Mouse (Mus musculus) testis, adult 2 months (tissue): ENCODE data around the gene Cdc42se1. TPM values are rescaled to one million over a fixed set of nuclear protein-coding genes. Genes with fewer than 3 reads are reported as not detected.

Experiments used
- H3K27ac ChIP-seq: fragments of 200-500 bp; 2 replicates; pipeline ENCODE4 v1.5.1; 2012; ENCODE audit warnings: low read depth, low read length; ENCODE audit not compliant: control insufficient read depth, insufficient read depth
- H3K27me3 ChIP-seq: fragments of 200-500 bp; 2 replicates; pipeline ENCODE4 v1.6.1; 2012; ENCODE audit warnings: mild to moderate bottlenecking, low read length, moderate library complexity; ENCODE audit not compliant: control insufficient read depth, insufficient read depth
- H3K36me3 ChIP-seq: fragments of 200-500 bp; 2 replicates; pipeline ENCODE4 v1.6.1; 2012; ENCODE audit warnings: mild to moderate bottlenecking, low read length; ENCODE audit not compliant: control insufficient read depth, insufficient read depth
- H3K4me1 ChIP-seq: fragments of 200-500 bp; 2 replicates; pipeline ENCODE4 v1.6.1; 2012; ENCODE audit warnings: low read length; ENCODE audit not compliant: control insufficient read depth, insufficient read depth
- H3K4me3 ChIP-seq: fragments of 200-500 bp; 2 replicates; pipeline ENCODE4 v1.5.1; 2012; ENCODE audit warnings: low read depth, mild to moderate bottlenecking, low read length, moderate library complexity, mixed read lengths; ENCODE audit not compliant: control insufficient read depth
- CTCF ChIP-seq: fragments of 200-500 bp; IDR thresholded peaks from 2 replicates; pipeline ENCODE4 v1.5.1; 2012; ENCODE audit warnings: low read depth, mild to moderate bottlenecking, inconsistent platforms, low read length, moderate library complexity; ENCODE audit not compliant: control insufficient read depth, insufficient read depth, insufficient replicate concordance
- POLR2A ChIP-seq: fragments of 200-500 bp; IDR thresholded peaks from 2 replicates; pipeline ENCODE4 v1.6.1; 2012; ENCODE audit warnings: low read depth, mild to moderate bottlenecking, inconsistent platforms, low read length, moderate library complexity; ENCODE audit not compliant: control insufficient read depth
- polyA plus RNA-seq: library from polyadenylated mRNA; depleted of rRNA; stranded (reverse); fragments of >200 nt; gene quantifications from 2 replicates; pipeline ENCODE4 v1.2.3, GENCODE M21; 2012

Cdc42se1 gene
- polyA plus RNA-seq, 1 experiment, result 95.8 TPM

GRCm38 (mm10) chr3:95224295-95224694, 4.2 kb upstream of the Cdc42se1 start:
- Histone ChIP-seq H3K27me3 (no peaks in the 10 kb centered on the region), H3K36me3 (no peaks in the 10 kb centered on the region), H3K4me1 (no peaks in the 10 kb centered on the region), H3K4me3 (no peak overlapping the region), H3K27ac (no peak overlapping the region)
- TF ChIP-seq CTCF (no peak), POLR2A (no peak)

- Histone ChIP-seq H3K27me3 (no peaks in the 10 kb centered on the region), H3K27ac (no peak overlapping the region), H3K36me3 (no peaks in the 10 kb centered on the region), H3K4me3 (peak overlapping the region; percentile 72), H3K4me1 (peaks cover 6% of the 10 kb centered on the region)
- TF ChIP-seq POLR2A (no peak), CTCF (no peak)
Measured at GRCm38 (mm10) chr3:95227214-95227613, 1.3 kb upstream of the Cdc42se1 start.

- TF ChIP-seq POLR2A, result no peak
- TF ChIP-seq CTCF, result no peak
- no peaks in the 10 kb centered on the region for H3K27me3 ChIP-seq
- H3K4me3 ChIP-seq, result peak overlapping the region; percentile 94
- peak overlapping the region; percentile 65 for H3K27ac ChIP-seq
- H3K36me3 ChIP-seq, result peaks cover 3% of the 10 kb centered on the region
- peaks cover 6% of the 10 kb centered on the region for H3K4me1 ChIP-seq
Measured at GRCm38 (mm10) chr3:95228894-95229780, 605 bp downstream of the Cdc42se1 start.

GRCm38 (mm10) chr3:95229781-95230494, 1.4 kb downstream of the Cdc42se1 start:
- Histone ChIP-seq H3K4me3 (peak overlapping the region; percentile 94), H3K27me3 (no peaks in the 10 kb centered on the region), H3K27ac (peak overlapping the region; percentile 90), H3K4me1 (peaks cover 6% of the 10 kb centered on the region), H3K36me3 (peaks cover 3% of the 10 kb centered on the region)
- TF ChIP-seq CTCF, result no peak
- no peak for TF ChIP-seq POLR2A

GRCm38 (mm10) chr3:95230495-95231297, 2.2 kb downstream of the Cdc42se1 start:
- H3K4me3 ChIP-seq, result peak overlapping the region; percentile 94
- H3K27ac ChIP-seq, result peak overlapping the region; percentile 90
- H3K27me3 ChIP-seq, result no peaks in the 10 kb centered on the region
- peaks cover 6% of the 10 kb centered on the region for H3K4me1 ChIP-seq
- H3K36me3 ChIP-seq, result peaks cover 3% of the 10 kb centered on the region
- TF ChIP-seq CTCF (no peak), POLR2A (no peak; the same call in 1 of the 2 replicates)

- peaks cover 6% of the 10 kb centered on the region for H3K4me1 ChIP-seq
- H3K36me3 ChIP-seq, result peaks cover 3% of the 10 kb centered on the region
- peak within 1 kb of the TSS; percentile 83 for H3K27ac ChIP-seq
- H3K27me3 ChIP-seq, result no peaks in the 10 kb centered on the region
- TF ChIP-seq CTCF (no peak), POLR2A (peak; percentile 17; the same call in 1 of the 2 replicates)
- peak within 1 kb of the TSS; percentile 94 for H3K4me3 ChIP-seq
Measured at GRCm38 (mm10) chr3:95231298-95232221, 3.0 kb downstream of the Cdc42se1 start, which contains the start of gene Mllt11. Gene Mllt11 (minus strand): TSS chr3:95232171.
